Mouse (Mus musculus): Measurements from ENCODE around the gene Ankef1. TPM values are rescaled to one million over a fixed set of nuclear protein-coding genes. Genes with fewer than 3 reads are reported as not detected.
A peak's percentile ranks its signal among the peaks of the same experiment; 100 is the strongest.

Ankef1 gene
- polyA plus RNA-seq, 1 experiment from 2014 or later = 0.11 TPM

GRCm38 (mm10) chr2:136486986-136487385, 14.7 kb upstream of the Ankef1 start:
- H3K27ac ChIP-seq (ENCODE audit: low read depth, low read length) = no peak overlapping the region
- no peak for ATAC-seq (replicated peaks; ENCODE audit: low FRiP score)
- 74% methylated on average over 5 of the region's 5 CpGs for WGBS

GRCm38 (mm10) chr2:136511073-136511472, 9.4 kb downstream of the Ankef1 start:
- no peaks in the 10 kb centered on the region for H3K4me1 ChIP-seq (replicated peaks; ENCODE audit: control insufficient read depth, insufficient read depth, low read length)
- no peak overlapping the region for H3K9ac ChIP-seq (ENCODE audit: low read depth, low read length)
- no peak for ATAC-seq (replicated peaks; ENCODE audit: low FRiP score)
- no peaks in the 10 kb centered on the region for H3K9me3 ChIP-seq (ENCODE audit: control insufficient read depth, low read length)
- H3K27ac ChIP-seq (ENCODE audit: low read depth, low read length) = no peak overlapping the region
- DNase-seq (ENCODE audit: low spot score) = no peak
- no peak overlapping the region for H3K4me2 ChIP-seq
- 69% methylated on average over 5 of the region's 5 CpGs for WGBS
- H3K27me3 ChIP-seq (replicated peaks; ENCODE audit: control insufficient read depth, insufficient read depth, low read length) = no peaks in the 10 kb centered on the region
- H3K36me3 ChIP-seq (ENCODE audit: control insufficient read depth, insufficient read depth, low read length) = no peaks in the 10 kb centered on the region
- H3K4me3 ChIP-seq (ENCODE audit: low read depth, low read length) = no peak overlapping the region

More at GRCm38 (mm10) chr2:136486986-136487385, 14.7 kb upstream of the Ankef1 start:
- no peaks in the 10 kb centered on the region for H3K36me3 ChIP-seq (ENCODE audit: control insufficient read depth, insufficient read depth, low read length)
- no peaks in the 10 kb centered on the region for H3K9me3 ChIP-seq (ENCODE audit: control insufficient read depth, low read length)
- H3K9ac ChIP-seq (ENCODE audit: low read depth, low read length) = no peak overlapping the region
- H3K4me3 ChIP-seq (ENCODE audit: low read depth, low read length) = no peak overlapping the region
- H3K27me3 ChIP-seq (replicated peaks; ENCODE audit: control insufficient read depth, insufficient read depth, low read length) = no peaks in the 10 kb centered on the region
- no peaks in the 10 kb centered on the region for H3K4me1 ChIP-seq (replicated peaks; ENCODE audit: control insufficient read depth, insufficient read depth, low read length)
- H3K4me2 ChIP-seq = no peak overlapping the region
- no peak for DNase-seq (ENCODE audit: low spot score)

- H3K9ac ChIP-seq (ENCODE audit: low read depth, low read length) = no peak overlapping the region
- no peak for DNase-seq (ENCODE audit: low spot score)
- no peaks in the 10 kb centered on the region for H3K9me3 ChIP-seq (ENCODE audit: control insufficient read depth, low read length)
- H3K4me1 ChIP-seq (replicated peaks; ENCODE audit: control insufficient read depth, insufficient read depth, low read length) = no peaks in the 10 kb centered on the region
- no peak overlapping the region for H3K27ac ChIP-seq (ENCODE audit: low read depth, low read length)
- ATAC-seq (replicated peaks; ENCODE audit: low FRiP score) = no peak
- no peak overlapping the region for H3K4me3 ChIP-seq (ENCODE audit: low read depth, low read length)
- H3K27me3 ChIP-seq (replicated peaks; ENCODE audit: control insufficient read depth, insufficient read depth, low read length) = no peaks in the 10 kb centered on the region
- H3K36me3 ChIP-seq (ENCODE audit: control insufficient read depth, insufficient read depth, low read length) = no peaks in the 10 kb centered on the region
- WGBS = 79% methylated on average over 4 of the region's 4 CpGs
- no peak overlapping the region for H3K4me2 ChIP-seq
These were observed 10.0 kb downstream of the Ankef1 start for GRCm38 (mm10) chr2:136511756-136512155.

- Histone ChIP-seq H3K4me3 (ENCODE audit: low read depth, low read length) (no peak overlapping the region), H3K27ac (ENCODE audit: low read depth, low read length) (no peak overlapping the region), H3K4me1 (replicated peaks; ENCODE audit: control insufficient read depth, insufficient read depth, low read length) (no peaks in the 10 kb centered on the region), H3K27me3 (replicated peaks; ENCODE audit: control insufficient read depth, insufficient read depth, low read length) (no peaks in the 10 kb centered on the region), H3K9ac (ENCODE audit: low read depth, low read length) (no peak overlapping the region), H3K4me2 (no peak overlapping the region), H3K36me3 (ENCODE audit: control insufficient read depth, insufficient read depth, low read length) (no peaks in the 10 kb centered on the region), H3K9me3 (ENCODE audit: control insufficient read depth, low read length) (no peaks in the 10 kb centered on the region)
- DNase-seq (ENCODE audit: low spot score) (no peak), ATAC-seq (replicated peaks; ENCODE audit: low FRiP score) (no peak; the same call in 1 of the 2 replicates)
- WGBS = 87% methylated on average over 5 of the region's 5 CpGs
These were observed 11.1 kb downstream of the Ankef1 start for GRCm38 (mm10) chr2:136512802-136513201.

GRCm38 (mm10) chr2:136513806-136514205, 12.1 kb downstream of the Ankef1 start:
- ATAC-seq (replicated peaks; ENCODE audit: low FRiP score) (no peak), DNase-seq (ENCODE audit: low spot score) (no peak)
- H3K27me3 ChIP-seq (replicated peaks; ENCODE audit: control insufficient read depth, insufficient read depth, low read length) = no peaks in the 10 kb centered on the region
- no peaks in the 10 kb centered on the region for H3K4me1 ChIP-seq (replicated peaks; ENCODE audit: control insufficient read depth, insufficient read depth, low read length)
- H3K36me3 ChIP-seq (ENCODE audit: control insufficient read depth, insufficient read depth, low read length) = no peaks in the 10 kb centered on the region
- H3K4me3 ChIP-seq (ENCODE audit: low read depth, low read length) = no peak overlapping the region
- H3K4me2 ChIP-seq = no peak overlapping the region
- no peak overlapping the region for H3K9ac ChIP-seq (ENCODE audit: low read depth, low read length)
- H3K27ac ChIP-seq (ENCODE audit: low read depth, low read length) = no peak overlapping the region
- 63% methylated on average over 3 of the region's 3 CpGs for WGBS
- H3K9me3 ChIP-seq (ENCODE audit: control insufficient read depth, low read length) = no peaks in the 10 kb centered on the region

GRCm38 (mm10) chr2:136515501-136515900, 13.8 kb downstream of the Ankef1 start:
- H3K9me3 ChIP-seq (ENCODE audit: control insufficient read depth, low read length) = no peaks in the 10 kb centered on the region
- no peaks in the 10 kb centered on the region for H3K4me1 ChIP-seq (replicated peaks; ENCODE audit: control insufficient read depth, insufficient read depth, low read length)
- H3K4me3 ChIP-seq (ENCODE audit: low read depth, low read length) = no peak overlapping the region
- no peaks in the 10 kb centered on the region for H3K36me3 ChIP-seq (ENCODE audit: control insufficient read depth, insufficient read depth, low read length)
- WGBS = 79% methylated on average over 2 of the region's 2 CpGs
- H3K27me3 ChIP-seq (replicated peaks; ENCODE audit: control insufficient read depth, insufficient read depth, low read length) = no peaks in the 10 kb centered on the region
- no peak for ATAC-seq (replicated peaks; ENCODE audit: low FRiP score)
- H3K9ac ChIP-seq (ENCODE audit: low read depth, low read length) = no peak overlapping the region
- no peak for DNase-seq (ENCODE audit: low spot score)
- no peak overlapping the region for H3K27ac ChIP-seq (ENCODE audit: low read depth, low read length)
- H3K4me2 ChIP-seq = no peak overlapping the region

- no peaks in the 10 kb centered on the region for H3K27me3 ChIP-seq (replicated peaks; ENCODE audit: control insufficient read depth, insufficient read depth, low read length)
- no peaks in the 10 kb centered on the region for H3K36me3 ChIP-seq (ENCODE audit: control insufficient read depth, insufficient read depth, low read length)
- no peak overlapping the region for H3K27ac ChIP-seq (ENCODE audit: low read depth, low read length)
- no peak overlapping the region for H3K9ac ChIP-seq (ENCODE audit: low read depth, low read length)
- no peaks in the 10 kb centered on the region for H3K9me3 ChIP-seq (ENCODE audit: control insufficient read depth, low read length)
- H3K4me2 ChIP-seq = no peak overlapping the region
- H3K4me3 ChIP-seq (ENCODE audit: low read depth, low read length) = no peak overlapping the region
- DNase-seq (ENCODE audit: low spot score) = no peak
- no peak for ATAC-seq (replicated peaks; ENCODE audit: low FRiP score)
- no peaks in the 10 kb centered on the region for H3K4me1 ChIP-seq (replicated peaks; ENCODE audit: control insufficient read depth, insufficient read depth, low read length)
- 82% methylated on average over 7 of the region's 7 CpGs for WGBS
These were observed 27.2 kb downstream of the Ankef1 start for GRCm38 (mm10) chr2:136528937-136529336.

GRCm38 (mm10) chr2:136532033-136532432, 30.3 kb downstream of the Ankef1 start:
- WGBS = 3% methylated on average over 23 of the region's 23 CpGs
- Histone ChIP-seq H3K4me2 (peak overlapping the region; percentile 67), H3K9ac (ENCODE audit: low read depth, low read length) (no peak overlapping the region), H3K4me3 (ENCODE audit: low read depth, low read length) (peak overlapping the region; percentile 51), H3K27ac (ENCODE audit: low read depth, low read length) (no peak overlapping the region), H3K36me3 (ENCODE audit: control insufficient read depth, insufficient read depth, low read length) (no peaks in the 10 kb centered on the region), H3K4me1 (replicated peaks; ENCODE audit: control insufficient read depth, insufficient read depth, low read length) (no peaks in the 10 kb centered on the region), H3K9me3 (ENCODE audit: control insufficient read depth, low read length) (no peaks in the 10 kb centered on the region), H3K27me3 (replicated peaks; ENCODE audit: control insufficient read depth, insufficient read depth, low read length) (no peaks in the 10 kb centered on the region)
- peak; percentile 95 for ATAC-seq (replicated peaks; ENCODE audit: low FRiP score)
- peak; percentile 62 for DNase-seq (ENCODE audit: low spot score)

- 61% methylated on average over 5 of the region's 5 CpGs for WGBS
- ATAC-seq (replicated peaks; ENCODE audit: low FRiP score) = no peak
These were observed 56.3 kb downstream of the Ankef1 start for GRCm38 (mm10) chr2:136558020-136558419.

More at GRCm38 (mm10) chr2:136558020-136558419, 56.3 kb downstream of the Ankef1 start:
- Histone ChIP-seq H3K9me3 (ENCODE audit: control insufficient read depth, low read length) (no peaks in the 10 kb centered on the region), H3K27me3 (replicated peaks; ENCODE audit: control insufficient read depth, insufficient read depth, low read length) (no peaks in the 10 kb centered on the region), H3K9ac (ENCODE audit: low read depth, low read length) (no peak overlapping the region), H3K4me2 (no peak overlapping the region), H3K4me1 (replicated peaks; ENCODE audit: control insufficient read depth, insufficient read depth, low read length) (no peaks in the 10 kb centered on the region), H3K27ac (ENCODE audit: low read depth, low read length) (no peak overlapping the region), H3K4me3 (ENCODE audit: low read depth, low read length) (no peak overlapping the region), H3K36me3 (ENCODE audit: control insufficient read depth, insufficient read depth, low read length) (no peaks in the 10 kb centered on the region)
- DNase-seq (ENCODE audit: low spot score) = no peak
